Mouse (Mus musculus) induced T-regulatory cell, adult 2 months (primary cell): ENCODE results near the gene Lifr.

Source experiments
- DNase-seq: peaks from one replicate; pipeline ENCODE4 v3.0.0-alpha.2; 2012; ENCODE audit warnings: low read depth

The Lifr gene

GRCm38 (mm10) chr15:7090211-7090765, at the start of gene Lifr:
Gene Lifr, plus strand, starts transcription at chr15:7090614.
- no peak for DNase-seq

GRCm38 (mm10) chr15:7044081-7044749, 46.2 kb upstream of the Lifr start:
- no peak for DNase-seq

GRCm38 (mm10) chr15:7045056-7045455, 45.4 kb upstream of the Lifr start:
- DNase-seq: no peak

GRCm38 (mm10) chr15:7047931-7048330, 42.5 kb upstream of the Lifr start:
- no peak for DNase-seq

GRCm38 (mm10) chr15:7048916-7049315, 41.5 kb upstream of the Lifr start:
- DNase-seq: no peak

- DNase-seq: no peak
These were observed 38.7 kb upstream of the Lifr start for GRCm38 (mm10) chr15:7051666-7052065.

GRCm38 (mm10) chr15:7052117-7052516, 38.3 kb upstream of the Lifr start:
- DNase-seq: no peak

- DNase-seq: no peak
These were observed 33.6 kb upstream of the Lifr start for GRCm38 (mm10) chr15:7056851-7057250.

- no peak for DNase-seq
These were observed 29.9 kb upstream of the Lifr start for GRCm38 (mm10) chr15:7060522-7060921.

- no peak for DNase-seq
These were observed 28.3 kb upstream of the Lifr start for GRCm38 (mm10) chr15:7061995-7062697.

- DNase-seq: no peak
These were observed 27.8 kb upstream of the Lifr start for GRCm38 (mm10) chr15:7062698-7063009.

- DNase-seq: no peak
These were observed 26.7 kb upstream of the Lifr start for GRCm38 (mm10) chr15:7063521-7064240.

- DNase-seq: no peak
These were observed 25.4 kb upstream of the Lifr start for GRCm38 (mm10) chr15:7064992-7065523.

- DNase-seq: no peak
These were observed 24.8 kb upstream of the Lifr start for GRCm38 (mm10) chr15:7065624-7066023.

GRCm38 (mm10) chr15:7066752-7067151, 23.7 kb upstream of the Lifr start:
- no peak for DNase-seq

GRCm38 (mm10) chr15:7069374-7069773, 21.0 kb upstream of the Lifr start:
- DNase-seq: no peak

GRCm38 (mm10) chr15:7070199-7070794, 20.1 kb upstream of the Lifr start:
- no peak for DNase-seq

GRCm38 (mm10) chr15:7073269-7073668, 17.1 kb upstream of the Lifr start:
- no peak for DNase-seq

- DNase-seq: no peak
These were observed 15.2 kb upstream of the Lifr start for GRCm38 (mm10) chr15:7075185-7075584.

- DNase-seq: no peak
These were observed 12.1 kb upstream of the Lifr start for GRCm38 (mm10) chr15:7078356-7078755.

- DNase-seq: no peak
These were observed 10.6 kb upstream of the Lifr start for GRCm38 (mm10) chr15:7079631-7080337.
